Mouse (Mus musculus) urinary bladder, postnatal 0 days (tissue): ENCODE measurements around the gene Olfr1535. TPM values are rescaled to one million over a fixed set of nuclear protein-coding genes. Genes with fewer than 3 reads are reported as not detected.

ENCODE experiments used
- polyA plus RNA-seq: library from polyadenylated mRNA; unstranded; fragments of >200 nt; fragmentation: Nextera tagmentation; extraction: Ambion mirVana; gene quantifications from 2 replicates; pipeline ENCODE4 v1.2.1, GENCODE M21; 2015

Olfr1535 gene
- not detected in 2 replicates for polyA plus RNA-seq

GRCm38 (mm10) chr13:21559793-21560192 lies at the start of gene Olfr1535:
TSS of gene Olfr1535 (minus strand) at chr13:21559893.

GRCm38 (mm10) chr13:21581659-21582058 lies 22.0 kb upstream of the Olfr1535 start, which contains the start of gene Olfr1364:
TSS of gene Olfr1364 (minus strand) at chr13:21581759.

GRCm38 (mm10) chr13:21542708-21543107 lies 17.0 kb downstream of the Olfr1535 start, which contains the start of gene Olfr1366:
TSS of gene Olfr1366 (minus strand) at chr13:21542808.

GRCm38 (mm10) chr13:21530781-21531201 lies 28.9 kb downstream of the Olfr1535 start, which contains the start of gene Zkscan8:
TSS of gene Zkscan8 (minus strand) at chr13:21531120.

Other genes starting within 250 kb of the Olfr1535 start
- not detected in 2 replicates for gene Gpx6, start 247.8 kb downstream of the Olfr1535 start, polyA plus RNA-seq
- not detected in 2 replicates for gene Olfr1367, start 213.0 kb downstream of the Olfr1535 start, polyA plus RNA-seq
- gene Zscan12, start 197.1 kb downstream of the Olfr1535 start, polyA plus RNA-seq: 4.6 and 4.9 TPM in 2 replicates
- 33.7 and 34.0 TPM in 2 replicates for gene Zkscan3, start 157.1 kb downstream of the Olfr1535 start, polyA plus RNA-seq
- 0.63 and 0.66 TPM in 2 replicates for gene Pgbd1, start 118.8 kb downstream of the Olfr1535 start, polyA plus RNA-seq
- 19.5 and 20.3 TPM in 2 replicates for gene Zscan26, start 106.2 kb downstream of the Olfr1535 start, polyA plus RNA-seq
- 2.1 TPM in 2 replicates for gene Nkapl, start 91.4 kb downstream of the Olfr1535 start, polyA plus RNA-seq
- 1.2 and 2.0 TPM in 2 replicates for gene Zkscan4, start 81.0 kb downstream of the Olfr1535 start, polyA plus RNA-seq
- gene Gm10065, start 80.5 kb downstream of the Olfr1535 start, polyA plus RNA-seq: not detected in 2 replicates
- gene AK157302, start 64.7 kb downstream of the Olfr1535 start, polyA plus RNA-seq: 0.33 and 0.37 TPM in 2 replicates
- gene Gm11273, start 58.5 kb downstream of the Olfr1535 start, polyA plus RNA-seq: 9.9 and 11.1 TPM in 2 replicates
- gene Zkscan8, start 28.8 kb downstream of the Olfr1535 start, polyA plus RNA-seq: 2.0 and 2.8 TPM in 2 replicates
- 0.13 TPM in 1 of 2 replicates, not detected in the other for gene Olfr1366, start 17.1 kb downstream of the Olfr1535 start, polyA plus RNA-seq
- not detected in 2 replicates for gene Olfr1364, start 21.9 kb upstream of the Olfr1535 start, polyA plus RNA-seq
- not detected in 2 replicates for gene Olfr1362, start 54.1 kb upstream of the Olfr1535 start, polyA plus RNA-seq
- gene Olfr11, start 82.6 kb upstream of the Olfr1535 start, polyA plus RNA-seq: not detected in 2 replicates
- gene Olfr1361, start 103.5 kb upstream of the Olfr1535 start, polyA plus RNA-seq: not detected in 2 replicates
- not detected in 2 replicates for gene Olfr1360, start 117.5 kb upstream of the Olfr1535 start, polyA plus RNA-seq
- gene Olfr1359, start 138.2 kb upstream of the Olfr1535 start, polyA plus RNA-seq: not detected in 2 replicates
- gene Hist1h2bl, start 156.2 kb upstream of the Olfr1535 start, polyA plus RNA-seq: 1.2 TPM in 1 of 2 replicates, not detected in the other
- 3.3 and 6.2 TPM in 2 replicates for gene Hist1h2ai, start 156.5 kb upstream of the Olfr1535 start, polyA plus RNA-seq
- 1.3 and 3.8 TPM in 2 replicates for gene Hist1h3h, start 157.8 kb upstream of the Olfr1535 start, polyA plus RNA-seq
- 0.61 and 1.5 TPM in 2 replicates for gene Hist1h2bm, start 162.2 kb upstream of the Olfr1535 start, polyA plus RNA-seq
- gene Hist1h4j, start 175.2 kb upstream of the Olfr1535 start, polyA plus RNA-seq: 0.85 and 1.5 TPM in 2 replicates
- 1.3 and 2.3 TPM in 2 replicates for gene Hist1h4k, start 190.6 kb upstream of the Olfr1535 start, polyA plus RNA-seq
- 7.2 and 7.5 TPM in 2 replicates for gene Hist1h2ak, start 193.9 kb upstream of the Olfr1535 start, polyA plus RNA-seq
- 1.3 TPM in 1 of 2 replicates, not detected in the other for gene Hist1h2bn, start 194.2 kb upstream of the Olfr1535 start, polyA plus RNA-seq
- gene Hist1h1b, start 220.7 kb upstream of the Olfr1535 start, polyA plus RNA-seq: 4.7 and 7.0 TPM in 2 replicates
- 17.8 and 25.6 TPM in 2 replicates for gene Hist1h3i, start 223.5 kb upstream of the Olfr1535 start, polyA plus RNA-seq
- gene Hist1h2an, start 227.3 kb upstream of the Olfr1535 start, polyA plus RNA-seq: 1.5 and 4.1 TPM in 2 replicates
- 0.54 TPM in 1 of 2 replicates, not detected in the other for gene Hist1h2bp, start 227.6 kb upstream of the Olfr1535 start, polyA plus RNA-seq